Mouse (Mus musculus) lung, adult 18-20 months (tissue): Measurements from ENCODE around the gene Tet1.
"Not testable (repeated sequence)": the region's sequence is repeated elsewhere in the genome, so short reads cannot be mapped to it uniquely, and the experiment has no call there.

ENCODE experiments used
- DNase-seq, 2 experiments: peaks; one replicate each; pipeline ENCODE4 v3.0.0; 2022; ENCODE audit warnings: mixed read lengths in 2 of 2

Tet1 gene

DNA sequence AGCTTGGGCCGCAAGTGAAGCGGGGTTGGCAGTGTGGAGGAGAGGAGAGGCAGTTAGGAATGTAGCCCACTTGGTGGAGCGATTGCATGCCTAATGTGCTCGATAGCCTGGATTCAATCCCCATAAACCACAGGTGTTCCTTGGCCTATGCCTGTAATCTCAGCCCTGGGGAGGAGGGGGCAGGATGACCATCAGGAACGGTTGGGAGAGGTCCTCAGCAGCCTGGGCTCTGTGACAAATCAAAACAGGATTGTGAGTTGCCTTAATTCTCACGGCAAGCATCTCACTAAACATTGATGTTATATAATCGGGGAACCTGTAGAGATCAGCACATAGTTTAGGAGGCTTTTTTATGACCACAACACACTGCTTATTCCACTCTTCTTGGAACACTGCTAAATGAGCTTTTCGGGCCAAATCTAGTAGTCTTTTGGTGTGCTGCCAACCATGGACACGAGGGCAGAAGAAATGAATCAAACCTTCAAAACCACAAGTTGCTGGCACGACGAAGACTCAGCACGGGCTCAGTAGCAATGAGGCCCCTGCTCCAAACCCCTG, 61.6 kb downstream of the Tet1 start:
- no peak for DNase-seq

DNA sequence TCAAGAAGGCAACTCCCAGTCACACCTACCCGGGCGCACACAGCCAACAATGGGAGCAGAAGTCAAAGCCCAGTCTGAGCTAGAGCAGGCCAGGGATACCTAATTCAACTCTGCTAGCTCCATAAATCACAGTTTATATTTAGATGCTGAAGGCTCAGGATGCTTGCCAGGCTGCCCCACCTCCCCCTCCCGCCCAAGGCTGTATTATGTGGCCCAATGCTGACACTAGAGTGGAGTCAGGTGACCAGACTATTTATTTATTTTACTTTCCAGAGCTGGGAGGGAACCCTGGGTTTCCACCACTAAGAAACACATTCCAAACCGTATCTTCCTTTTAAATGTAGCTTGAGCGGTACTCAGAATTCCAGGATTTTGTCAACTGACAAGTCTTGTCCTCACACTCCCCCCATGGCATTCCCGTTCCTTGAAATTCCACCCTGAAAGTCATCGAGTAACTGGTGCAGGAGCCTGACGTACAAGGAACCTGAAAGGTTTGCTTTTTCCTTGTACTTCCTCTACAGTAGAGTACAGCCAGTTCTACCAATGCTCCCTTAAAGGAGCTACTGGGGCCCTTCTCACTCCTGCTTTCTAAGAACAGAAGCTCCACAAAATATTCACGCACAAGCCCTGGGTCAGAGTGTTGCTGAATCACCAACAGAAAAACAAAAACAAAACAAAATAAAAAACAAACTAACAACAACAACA, 64.9 kb downstream of the Tet1 start:
- DNase-seq = peak; percentile 49 to 71

DNA sequence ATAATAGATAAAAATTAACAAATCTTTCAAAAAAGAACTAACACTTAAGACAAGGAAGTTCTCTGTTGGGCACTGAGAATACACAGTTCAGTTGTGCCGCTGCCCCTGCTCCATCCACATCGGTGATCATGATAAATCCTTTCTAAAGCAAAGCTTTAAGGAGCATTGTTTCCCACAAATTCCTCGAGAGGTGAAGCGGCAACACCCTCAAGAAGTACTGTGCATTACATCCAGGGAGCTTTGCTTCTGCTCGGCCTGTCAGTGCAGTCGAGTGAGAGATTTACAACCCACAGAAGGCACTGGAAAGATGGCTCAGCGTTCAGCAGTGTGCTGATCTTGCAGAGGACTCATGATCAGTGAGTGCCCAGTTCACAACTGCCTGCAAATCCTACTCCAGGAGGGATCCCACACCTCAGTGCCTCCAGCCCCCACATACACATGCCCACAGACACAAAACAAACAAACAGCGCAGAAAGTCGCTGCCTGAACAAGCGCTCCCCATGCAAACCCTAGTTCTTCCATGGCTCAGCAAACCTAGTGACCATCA, 66.8 kb downstream of the Tet1 start:
- DNase-seq = no peak

DNA sequence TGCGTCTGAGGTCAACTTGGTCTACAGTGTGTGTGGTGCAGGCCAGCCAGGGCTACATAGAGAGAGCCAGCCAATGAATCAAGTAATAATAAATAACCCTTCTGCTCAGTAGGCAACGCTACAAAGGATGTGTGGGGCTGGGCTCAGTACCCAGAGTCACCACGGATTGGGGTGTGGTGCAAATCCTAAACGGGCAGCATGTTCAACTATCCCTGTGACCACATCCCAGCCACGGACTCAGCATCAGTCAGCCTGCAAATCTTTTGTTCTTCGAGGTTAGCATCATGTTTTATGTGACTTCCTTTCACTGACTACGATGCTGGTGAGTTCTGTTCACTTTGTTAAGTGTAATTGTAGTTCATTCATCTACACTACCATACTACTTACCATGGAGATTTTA, 68.1 kb downstream of the Tet1 start:
- no peak for DNase-seq

DNA sequence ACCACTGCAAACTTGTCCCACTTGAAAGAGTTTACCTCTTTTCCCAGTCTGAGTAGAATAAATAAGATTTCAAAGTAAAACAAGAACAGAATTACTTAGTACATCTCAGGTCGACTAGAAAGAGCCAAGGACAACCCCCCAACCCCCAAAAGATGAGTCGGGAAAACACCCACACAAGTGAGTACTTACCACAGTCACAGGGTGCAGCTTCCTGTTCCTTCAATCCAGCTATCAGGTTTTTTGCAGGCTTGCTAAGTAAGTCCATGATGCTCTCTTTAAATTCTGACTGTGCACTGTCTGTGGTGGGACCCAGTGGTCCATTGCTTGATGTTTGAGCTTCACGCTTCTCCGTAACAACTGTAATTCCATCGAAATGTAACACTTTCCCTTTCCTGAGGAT, 70.8 kb downstream of the Tet1 start:
- DNase-seq = no peak

DNA sequence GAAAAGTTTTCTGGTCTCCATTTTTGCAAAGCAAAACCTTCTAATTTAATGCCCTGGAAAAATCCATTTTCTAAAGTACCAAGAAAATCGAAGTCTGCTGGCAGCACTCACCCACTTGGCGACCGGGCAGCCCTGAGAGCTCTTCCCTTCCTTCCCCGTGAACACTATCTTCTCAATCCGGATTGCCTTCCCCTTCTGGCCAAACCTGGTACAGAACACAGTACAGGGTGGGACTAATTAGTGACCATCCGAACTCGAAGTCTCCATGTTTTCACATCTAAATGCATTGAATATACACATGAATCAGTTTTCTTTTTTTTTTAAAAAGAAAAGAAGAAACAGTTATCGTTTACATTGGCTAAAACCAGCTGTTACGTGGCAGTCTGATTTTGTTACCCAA, 76.0 kb downstream of the Tet1 start:
- no peak for DNase-seq

DNA sequence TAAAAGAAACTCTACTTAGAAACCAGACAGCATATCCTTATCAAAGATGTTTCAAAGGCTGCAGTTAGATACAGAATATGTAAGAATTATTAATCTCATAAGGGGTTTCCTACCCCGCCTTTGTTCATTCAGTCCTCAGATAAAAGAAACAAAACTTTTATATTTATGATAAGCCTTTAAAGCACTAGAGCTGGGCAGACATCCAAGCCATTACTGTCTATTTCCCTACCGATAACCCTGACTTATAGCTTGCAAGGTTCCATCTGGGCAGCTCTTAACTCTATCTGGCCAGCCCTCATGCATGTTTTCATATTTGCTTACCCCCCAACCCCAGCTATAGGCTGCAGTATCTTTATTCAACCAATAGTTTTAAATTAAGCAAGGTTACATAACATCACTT, 77.2 kb downstream of the Tet1 start:
- no peak for DNase-seq

DNA sequence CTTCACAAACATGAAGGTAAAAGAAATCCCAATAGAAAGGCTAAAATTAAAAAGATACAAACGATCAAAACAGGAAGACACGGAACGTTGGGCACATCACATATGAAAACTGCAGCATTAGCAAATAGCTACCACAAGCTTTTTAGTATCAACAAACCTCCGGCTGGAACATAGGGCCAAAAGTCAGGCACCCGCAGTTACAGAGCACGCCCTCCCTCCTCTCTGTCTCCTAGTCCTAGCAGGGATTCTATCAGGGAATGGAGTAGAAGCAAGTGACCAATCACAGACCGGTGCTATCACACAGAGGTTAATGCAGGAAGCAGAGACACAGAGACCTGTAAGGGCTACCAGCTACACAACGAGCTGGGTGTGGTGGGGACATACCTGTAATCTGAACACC, 84.3 kb downstream of the Tet1 start:
- no peak for DNase-seq

DNA sequence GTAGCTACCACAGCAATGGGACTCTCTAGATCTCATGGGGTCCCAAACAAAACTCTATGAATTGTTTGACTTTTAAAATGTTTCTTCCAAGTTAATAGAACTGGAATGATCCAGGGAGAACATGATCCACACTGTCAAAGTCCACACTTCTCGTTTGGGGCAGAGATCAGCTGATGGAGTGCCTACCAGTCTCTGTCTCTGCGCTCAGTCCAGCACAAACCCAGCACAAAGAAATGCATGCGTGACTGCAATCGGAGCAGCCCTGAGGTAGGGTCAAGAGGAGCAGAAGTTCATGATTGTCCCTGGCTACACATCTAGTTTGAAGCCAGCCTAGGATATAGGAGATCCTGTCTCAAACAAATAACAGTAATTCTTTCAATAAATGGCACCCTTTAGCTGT, 85.4 kb downstream of the Tet1 start:
- DNase-seq = no peak

DNA sequence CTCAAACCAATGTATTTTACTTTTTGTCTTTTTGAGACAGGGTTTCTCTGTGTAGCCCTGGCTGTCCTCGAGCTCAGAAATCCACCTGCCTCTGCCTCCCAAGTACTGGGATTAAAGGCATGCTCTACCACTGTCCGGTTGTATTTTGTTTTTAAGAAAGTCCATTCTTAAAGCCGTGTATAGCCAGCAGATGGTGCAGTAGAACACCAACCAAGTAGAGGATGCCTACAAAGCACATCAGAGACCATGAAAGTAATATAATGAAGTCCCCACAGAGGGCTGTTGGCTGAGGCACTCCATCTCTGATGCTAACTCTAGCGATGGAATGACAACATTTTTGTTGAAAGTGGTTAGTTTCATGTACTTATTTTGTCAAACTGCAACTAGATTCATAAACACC, 98.8 kb downstream of the Tet1 start:
- DNase-seq = no peak

DNA sequence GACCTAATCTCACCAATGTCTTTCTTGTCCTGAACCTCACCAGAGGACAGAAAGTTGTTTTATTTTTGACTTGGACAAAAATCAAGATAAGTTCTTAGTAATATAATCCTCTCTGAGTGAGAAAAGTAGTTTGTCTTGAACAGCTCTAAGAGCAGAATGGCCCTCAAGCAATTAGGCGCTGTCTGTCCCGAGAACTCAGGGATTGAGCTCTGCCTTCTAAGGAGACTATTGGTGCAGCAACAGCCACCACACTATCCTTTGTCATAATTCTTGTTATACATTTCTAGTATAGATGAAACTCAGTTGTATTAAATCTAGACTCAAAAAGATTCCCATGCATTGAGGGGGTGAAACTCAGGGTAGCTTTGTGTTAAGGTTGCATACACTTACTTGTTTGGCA, 100.0 kb downstream of the Tet1 start:
- DNase-seq = no peak

DNA sequence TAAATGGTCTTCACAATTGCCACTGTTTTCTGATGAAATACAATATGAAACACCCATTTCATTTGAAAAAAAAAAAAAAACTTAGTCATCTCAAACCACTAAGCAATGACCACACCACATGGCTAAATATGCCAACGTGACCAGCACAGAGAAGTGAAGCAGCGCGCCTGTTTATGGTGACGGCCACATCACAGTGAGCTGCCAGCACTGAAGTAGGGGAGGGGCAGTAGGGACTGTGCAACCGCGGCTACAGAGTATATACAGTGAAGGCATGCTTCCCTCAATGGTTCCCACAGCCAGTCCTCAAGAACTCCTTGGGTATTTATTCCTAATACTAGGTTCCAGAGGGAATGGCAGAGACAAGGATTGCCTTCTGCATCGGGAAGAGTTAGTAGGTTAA, 100.5 kb downstream of the Tet1 start:
- DNase-seq = peak; percentile 8 to 12

DNA sequence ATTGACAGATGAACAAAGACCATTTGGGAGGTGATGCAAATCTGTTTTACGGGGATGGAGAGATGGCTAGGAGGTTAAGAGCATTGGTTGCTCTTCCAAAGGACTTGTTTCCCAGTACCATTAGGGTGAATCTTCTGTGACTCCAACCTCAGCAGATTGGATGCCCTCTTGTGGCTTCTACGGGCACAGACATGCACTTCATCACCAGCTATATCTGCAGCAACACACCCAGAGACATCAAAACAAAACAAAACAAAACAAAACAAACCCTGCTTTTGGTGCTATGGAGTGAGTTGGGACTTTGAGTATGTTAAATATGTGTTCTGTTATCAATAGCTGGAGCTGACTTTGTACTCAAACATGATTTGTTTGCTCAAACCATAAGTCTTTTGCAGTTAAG, 104.7 kb downstream of the Tet1 start:
- no peak for DNase-seq

DNA sequence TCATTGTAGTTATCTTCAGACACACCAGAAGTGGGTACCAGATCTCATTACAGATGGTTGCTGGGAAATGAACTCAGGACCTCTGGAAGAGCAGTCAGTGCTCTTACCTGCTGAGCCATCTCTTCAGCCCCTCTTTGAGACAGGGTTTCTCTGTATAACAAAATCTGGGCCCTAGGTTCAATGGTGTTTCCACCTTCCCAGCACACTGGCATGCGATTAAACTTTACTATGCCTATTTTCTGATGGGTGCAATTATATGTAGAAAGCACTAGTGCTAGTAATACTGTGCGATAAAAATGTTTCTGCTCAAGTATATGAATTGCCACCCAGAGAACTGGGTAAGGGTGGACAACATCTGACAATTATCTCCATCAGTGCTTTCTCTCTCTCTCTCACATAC, 105.5 kb downstream of the Tet1 start:
- DNase-seq = no peak

DNA sequence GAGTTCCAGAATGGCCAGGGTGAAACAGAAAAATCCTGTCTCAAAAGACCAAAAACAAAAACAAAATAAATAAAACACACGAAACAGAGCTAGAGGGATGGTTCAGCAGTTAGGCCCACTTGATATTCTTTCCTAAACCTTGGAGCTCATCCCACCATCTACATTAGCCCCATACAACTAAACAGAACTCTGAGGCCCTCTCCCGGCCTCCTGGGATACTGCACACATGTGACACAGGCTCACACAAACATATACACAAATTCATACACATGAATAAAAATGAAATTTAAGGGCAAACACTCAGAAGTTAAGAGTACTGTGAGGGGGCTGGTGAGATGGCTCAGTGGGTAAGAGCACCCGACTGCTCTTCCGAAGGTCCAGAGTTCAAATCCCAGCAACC, 114.6 kb downstream of the Tet1 start:
- no peak for DNase-seq

DNA sequence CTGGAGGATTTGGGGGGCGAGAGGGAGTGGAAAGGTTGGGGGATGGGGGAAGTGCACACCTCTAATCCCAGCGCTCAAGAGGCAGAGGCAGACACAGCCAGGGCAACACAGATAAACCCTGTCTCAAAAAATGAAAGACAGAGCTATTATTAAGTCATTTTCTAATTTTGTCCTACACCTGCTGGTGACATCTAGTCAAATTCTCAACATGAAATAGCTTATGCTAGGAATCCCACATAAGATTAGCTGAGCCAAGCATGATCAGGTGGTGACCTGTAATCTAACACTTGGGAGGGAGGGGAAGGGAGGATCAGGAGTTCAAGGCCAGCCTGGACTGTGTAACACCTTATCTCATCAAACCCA, 115.7 kb downstream of the Tet1 start:
- DNase-seq = no peak

DNA sequence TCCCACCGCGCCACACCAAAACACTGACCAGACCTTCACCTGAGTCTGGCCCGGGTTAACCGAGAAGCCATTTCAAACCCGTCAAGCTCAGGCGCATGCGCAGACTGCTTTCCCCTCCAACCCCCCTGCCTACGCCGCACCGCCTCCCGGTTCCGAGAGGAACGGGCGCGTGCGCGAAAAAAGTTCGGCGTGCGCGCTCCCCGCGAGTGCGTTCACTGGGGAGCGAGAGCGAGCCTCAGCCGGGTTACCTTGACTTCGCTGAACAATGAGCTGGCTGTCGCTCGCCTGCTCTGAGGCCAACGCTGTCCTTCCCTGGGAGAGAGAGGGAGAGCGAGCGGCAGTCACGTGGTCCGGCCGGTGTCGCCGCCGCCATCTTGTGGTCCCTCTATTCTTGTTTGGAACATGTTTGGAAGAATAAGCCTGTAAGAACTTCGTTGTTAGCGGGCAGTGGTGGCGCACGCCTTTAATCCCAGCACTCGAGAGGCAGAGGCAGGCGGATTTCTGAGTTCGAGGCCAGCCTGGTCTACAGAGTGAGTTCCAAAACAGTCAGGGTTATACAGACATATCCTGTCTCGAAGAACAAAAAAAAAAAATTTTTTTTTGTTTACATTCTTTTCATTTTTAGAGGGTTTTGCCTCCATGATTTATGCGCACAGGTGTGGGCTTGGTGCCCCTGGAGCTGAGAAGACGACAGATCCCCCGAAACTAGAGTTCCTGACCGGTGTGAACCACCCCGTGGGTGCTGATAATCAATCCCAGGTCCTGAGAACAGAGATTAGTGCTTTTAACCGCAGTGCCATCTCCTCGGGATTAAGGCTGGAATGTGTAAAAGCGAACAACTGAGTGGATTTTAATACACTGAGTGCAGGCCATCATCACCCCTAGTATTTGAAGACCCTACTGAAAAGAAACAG, 116.4 kb downstream of the Tet1 start, which contains the start of gene Ccar1:
Gene Ccar1, minus strand, starts transcription at position 110 of the 914 bp plus-strand sequence.
- peak; percentile 98 to 99 for DNase-seq

DNA sequence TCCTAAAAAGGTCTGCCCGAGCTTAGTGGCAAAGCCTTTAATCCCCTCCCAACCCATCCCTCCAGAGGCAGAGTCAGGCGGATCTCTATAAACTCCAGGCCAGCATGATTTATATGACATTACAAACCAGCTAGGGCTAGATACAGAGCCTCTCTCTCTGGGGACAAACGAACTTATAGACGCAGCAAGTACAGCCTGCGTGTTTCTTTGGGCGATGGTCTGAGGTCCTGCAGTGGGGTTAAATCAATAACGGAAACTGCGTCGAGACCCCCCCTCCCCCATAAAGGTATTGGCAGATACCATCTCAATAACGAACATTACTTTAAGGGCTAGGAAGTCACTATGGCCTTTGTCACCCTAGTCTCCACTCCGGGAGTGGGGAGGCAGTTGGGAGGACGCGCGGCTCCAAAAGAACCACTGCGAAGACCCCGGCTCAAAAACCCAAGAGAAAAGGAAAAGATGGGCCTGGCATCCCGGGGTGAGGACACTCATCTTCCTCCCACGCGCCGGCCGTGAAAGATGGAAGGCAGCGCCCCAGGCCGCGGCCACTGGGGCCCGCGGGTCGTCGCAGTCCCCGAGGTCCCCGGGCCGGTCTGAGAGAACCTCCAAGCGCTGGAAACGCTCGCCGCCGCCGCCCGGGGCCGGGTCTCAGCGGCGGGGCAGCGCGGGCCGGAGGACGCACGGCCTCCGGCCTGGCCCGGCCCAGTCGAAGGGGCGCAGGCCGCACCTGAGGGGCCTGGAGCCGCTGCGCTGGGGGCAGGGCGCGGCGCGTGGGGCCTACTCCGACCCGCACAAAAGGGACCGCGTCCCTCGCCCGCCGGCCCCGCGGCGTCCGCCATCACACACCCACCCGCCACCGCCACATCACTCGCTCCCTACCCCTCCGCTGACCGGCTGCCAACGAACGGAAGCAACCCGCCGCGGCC, 117.3 kb downstream of the Tet1 start:
- DNase-seq = no peak

DNA sequence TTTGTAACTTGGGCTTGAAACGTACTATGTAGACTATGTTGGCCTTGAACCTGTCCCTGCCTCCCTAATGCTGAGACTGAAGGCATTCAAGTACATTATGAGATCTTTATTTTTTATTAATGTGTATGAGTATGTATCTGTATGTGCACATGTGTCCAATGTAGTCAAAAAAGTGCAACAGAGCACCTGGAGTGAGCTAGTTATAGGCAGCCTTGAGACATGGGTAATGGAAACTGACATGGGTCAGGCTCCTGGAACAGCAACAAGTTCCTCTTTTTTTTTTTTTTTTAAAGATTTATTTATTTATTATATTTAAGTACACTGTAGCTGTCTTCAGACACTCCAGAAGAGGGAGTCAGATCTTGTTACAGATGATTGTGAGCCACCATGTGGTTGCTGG, 127.0 kb downstream of the Tet1 start:
- not testable (repeated sequence) for DNase-seq
